Mouse (Mus musculus) Muller cell, postnatal 12 days (primary cell): Measurements from ENCODE around the gene Evc.

ENCODE experiments used
- DNase-seq: peaks from one replicate; pipeline ENCODE4 v3.0.0-alpha.2; 2015; ENCODE audit errors: inconsistent ontology term

Evc gene

DNA sequence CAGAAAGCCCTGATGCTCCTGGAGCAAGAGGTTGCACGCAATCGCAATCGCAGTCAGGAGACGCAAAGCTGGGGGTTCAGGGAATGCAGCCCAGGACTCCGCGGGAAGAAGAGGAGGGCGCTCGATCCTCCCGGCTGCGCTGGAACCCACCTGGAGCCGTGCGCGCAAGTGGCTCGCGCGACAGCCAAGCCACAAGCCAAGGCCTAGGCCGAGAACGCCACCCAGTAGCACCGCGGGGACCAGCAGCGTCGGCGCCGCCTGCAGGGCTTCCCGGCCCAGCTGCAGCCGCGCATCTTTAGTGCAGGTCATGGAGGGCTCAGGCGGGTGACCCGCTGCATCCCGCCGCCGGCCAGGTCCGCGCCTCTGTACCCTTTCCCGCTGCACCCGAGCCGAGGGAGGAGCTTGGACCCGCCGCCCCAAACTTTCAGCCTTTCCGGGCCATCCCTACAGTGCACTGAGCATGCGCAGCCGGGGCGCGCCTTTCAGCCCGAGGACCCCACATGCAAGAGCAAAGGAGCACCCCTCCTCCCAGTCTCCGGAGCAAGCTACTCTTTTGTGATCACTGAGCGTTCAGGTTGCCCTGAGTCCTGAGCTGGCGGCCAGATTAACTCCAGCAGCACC, at the start of gene Evc:
Gene Evc (minus strand): TSS at position 410 of the 621 bp plus-strand sequence.
- DNase-seq = peak; percentile 79

DNA sequence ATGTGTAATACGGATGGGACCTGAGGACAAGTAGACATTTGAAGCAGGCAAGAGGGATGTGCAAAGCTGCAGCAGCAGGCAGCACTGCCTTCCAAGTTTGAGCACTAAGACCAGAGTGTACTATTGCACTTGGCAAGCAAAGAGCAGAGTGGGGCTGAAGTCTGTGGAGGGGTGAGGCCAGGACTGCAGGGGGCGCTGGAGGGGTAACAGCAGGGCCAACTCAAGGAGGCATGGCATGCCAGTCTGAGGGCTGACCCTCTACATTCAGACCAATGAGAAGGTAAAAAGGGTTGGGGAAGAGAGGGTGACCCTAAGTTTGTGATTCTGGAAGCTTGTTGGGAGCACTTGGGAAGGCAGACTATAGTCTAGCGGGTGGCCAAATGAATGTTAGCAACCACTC, 46.9 kb upstream of the Evc start:
- DNase-seq = no peak

DNA sequence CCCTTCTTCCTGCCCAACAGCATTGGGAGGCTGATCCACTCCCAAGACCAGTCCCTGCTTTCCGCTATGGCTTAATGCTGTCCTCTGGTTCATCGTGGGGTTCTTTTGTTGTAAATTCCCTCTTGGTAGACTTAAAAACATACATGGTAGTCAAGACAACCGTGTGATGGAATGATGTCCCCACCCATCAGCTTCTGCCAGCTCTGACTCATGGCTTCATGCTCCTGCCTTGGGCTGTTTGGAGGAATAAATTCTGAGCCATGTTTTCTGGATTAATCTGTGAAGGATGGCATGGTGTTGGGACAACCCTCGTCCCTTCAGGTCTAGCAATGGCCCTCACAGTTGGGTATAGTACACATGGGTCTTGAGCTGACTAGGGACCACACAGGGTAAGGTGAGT, 43.9 kb upstream of the Evc start:
- DNase-seq = peak; percentile 12

DNA sequence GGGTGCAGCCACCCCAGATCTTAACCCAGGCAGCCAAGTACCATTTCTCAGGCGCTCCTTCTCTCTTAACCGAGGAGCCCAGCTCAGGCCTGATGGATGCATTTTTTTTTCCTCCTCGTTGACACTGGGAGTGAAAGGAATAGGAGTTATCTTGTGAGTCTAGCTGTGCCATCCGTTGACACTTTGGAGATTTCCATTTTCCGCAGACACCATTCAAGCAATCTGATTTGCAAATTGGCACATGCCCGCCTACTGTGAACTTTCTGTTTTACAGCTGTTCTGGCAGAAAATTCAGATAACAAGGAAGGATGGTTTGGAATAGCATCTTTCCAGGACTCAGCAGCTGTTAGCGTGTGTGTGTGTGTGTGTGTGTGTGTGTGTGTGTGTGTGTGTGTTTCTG, 40.7 kb upstream of the Evc start:
- DNase-seq = no peak

GRCm38 (mm10) chr5:37368796-37369195, 32.1 kb upstream of the Evc start:
- DNase-seq = no peak

GRCm38 (mm10) chr5:37365751-37366150, 29.1 kb upstream of the Evc start:
- peak; percentile 12 for DNase-seq

DNA sequence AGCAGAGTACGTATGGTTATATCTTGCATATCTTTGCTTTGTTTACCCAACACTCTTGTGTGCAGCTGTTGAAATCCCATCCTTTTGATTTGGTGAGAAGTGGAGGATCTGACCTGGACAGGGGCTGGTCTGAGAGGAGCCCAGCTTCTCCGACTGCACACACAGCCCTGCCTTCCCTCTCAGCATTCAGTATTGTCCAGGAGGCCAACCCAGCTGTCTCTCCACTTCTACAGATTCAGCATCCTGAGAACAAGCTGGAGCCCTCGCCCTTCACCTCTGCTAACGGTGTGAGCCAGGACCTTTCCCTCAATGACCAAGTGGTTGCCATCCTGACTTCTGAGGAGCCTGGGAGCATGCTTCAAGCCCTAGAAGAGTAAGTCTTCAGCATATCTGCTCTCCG, 26.6 kb upstream of the Evc start:
- no peak for DNase-seq

GRCm38 (mm10) chr5:37362618-37363017, 25.9 kb upstream of the Evc start:
- DNase-seq = no peak

- DNase-seq = no peak
These were observed 19.3 kb upstream of the Evc start for GRCm38 (mm10) chr5:37356027-37356426.

DNA sequence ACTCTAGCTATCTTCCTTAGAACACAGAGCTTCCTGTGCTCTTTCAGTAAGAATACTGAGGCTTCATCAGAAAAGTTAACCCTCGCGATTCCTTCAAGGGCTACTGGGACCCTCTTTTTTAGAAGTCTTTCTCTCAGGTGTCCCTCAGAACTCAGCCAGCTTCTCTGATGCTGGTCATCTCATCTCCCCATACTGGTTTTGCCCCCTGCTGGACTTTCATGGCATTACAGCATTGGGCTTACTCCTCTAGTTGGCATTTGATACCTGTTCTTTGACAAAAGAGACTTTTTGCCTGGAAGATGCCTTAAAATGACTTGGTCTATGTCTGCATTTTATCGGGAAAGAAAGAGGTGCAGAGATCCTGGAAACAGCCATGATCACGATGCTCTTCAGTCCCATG, 17.7 kb upstream of the Evc start:
- DNase-seq = no peak

- no peak for DNase-seq
These were observed 15.1 kb upstream of the Evc start for GRCm38 (mm10) chr5:37351791-37352190.

GRCm38 (mm10) chr5:37343962-37344361, 7.3 kb upstream of the Evc start:
- DNase-seq = no peak

DNA sequence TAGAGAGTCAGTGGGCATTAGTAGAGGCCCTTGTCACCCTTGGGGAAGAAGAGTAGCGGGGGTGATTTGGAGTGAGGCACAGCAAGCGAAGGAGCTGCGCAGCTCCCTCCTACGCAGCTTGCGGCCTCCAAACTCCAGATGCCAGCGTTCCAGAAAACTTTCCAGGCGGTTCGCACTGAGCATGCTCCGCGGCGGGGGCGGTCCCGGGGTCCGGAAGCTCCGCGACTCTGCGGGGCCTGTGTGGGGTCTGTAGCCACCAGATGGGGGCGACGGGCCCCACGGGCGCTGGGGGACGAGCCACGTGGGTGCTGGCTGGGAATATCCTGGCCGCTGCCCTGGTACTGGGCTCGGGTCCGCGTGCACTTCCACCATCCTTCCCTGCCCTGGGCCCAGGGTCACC, 1.6 kb upstream of the Evc start, which contains the start of gene Evc2:
Gene Evc2 (plus strand): TSS at position 212 of the 400 bp plus-strand sequence.
- peak; percentile 87 for DNase-seq

DNA sequence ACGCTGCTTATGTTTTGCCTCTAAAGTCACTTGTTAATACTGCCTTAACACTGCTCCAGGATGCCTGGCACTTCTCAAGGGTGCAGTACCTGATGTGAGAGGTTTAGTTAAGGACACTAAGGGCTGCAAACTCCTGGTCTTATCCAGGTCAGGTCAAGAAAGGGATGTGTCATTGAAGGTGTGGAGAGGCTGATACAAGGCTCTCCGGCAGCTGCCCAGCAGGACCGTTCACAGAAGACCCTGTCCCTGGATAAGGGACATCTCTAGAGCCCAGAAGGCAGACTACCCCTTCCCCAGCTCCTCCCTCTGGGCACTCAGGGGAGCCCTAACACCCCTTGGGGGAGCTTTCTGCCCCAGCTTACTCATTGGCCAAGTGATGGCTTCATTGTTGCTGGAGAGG, 1.0 kb upstream of the Evc start:
- DNase-seq = no peak

DNA sequence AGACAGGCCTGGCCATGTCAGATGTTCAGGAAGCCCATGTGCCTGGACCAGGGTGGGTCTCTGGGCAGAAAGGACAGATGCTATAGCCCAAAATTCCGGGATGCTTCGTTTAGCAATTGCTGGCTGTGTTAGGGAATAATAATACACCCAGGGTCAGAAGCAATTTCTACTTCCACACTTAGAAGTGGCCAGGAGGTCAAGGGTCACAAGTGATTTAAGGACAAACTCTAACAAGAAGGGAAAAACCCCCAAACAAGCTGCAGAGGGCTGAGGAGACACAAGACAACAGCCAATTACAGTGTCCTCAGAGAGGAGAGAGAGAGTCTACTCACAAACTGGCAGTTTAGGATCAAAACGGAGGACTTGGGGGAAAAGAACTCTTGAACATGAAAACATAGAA, 1.6 kb downstream of the Evc start:
- DNase-seq = no peak

DNA sequence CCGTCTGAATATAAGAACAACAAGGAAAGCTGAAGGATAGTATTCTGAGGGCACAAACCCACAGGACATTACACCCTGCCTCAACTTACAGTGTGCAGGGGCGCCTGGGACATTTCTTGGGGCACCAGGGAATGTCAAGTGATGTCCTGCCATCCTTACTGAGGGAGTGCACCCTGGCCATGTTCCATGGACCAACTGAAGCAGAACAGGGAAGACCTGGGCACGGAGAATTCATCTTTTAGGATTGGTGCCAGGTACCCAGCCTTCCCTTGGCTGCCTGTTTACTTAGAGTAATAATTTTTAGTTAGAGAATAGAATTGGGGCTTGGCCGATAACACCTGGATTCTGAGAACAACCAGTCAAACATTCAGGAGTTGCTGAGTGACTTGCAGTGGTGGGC, 4.6 kb downstream of the Evc start:
- DNase-seq = no peak

DNA sequence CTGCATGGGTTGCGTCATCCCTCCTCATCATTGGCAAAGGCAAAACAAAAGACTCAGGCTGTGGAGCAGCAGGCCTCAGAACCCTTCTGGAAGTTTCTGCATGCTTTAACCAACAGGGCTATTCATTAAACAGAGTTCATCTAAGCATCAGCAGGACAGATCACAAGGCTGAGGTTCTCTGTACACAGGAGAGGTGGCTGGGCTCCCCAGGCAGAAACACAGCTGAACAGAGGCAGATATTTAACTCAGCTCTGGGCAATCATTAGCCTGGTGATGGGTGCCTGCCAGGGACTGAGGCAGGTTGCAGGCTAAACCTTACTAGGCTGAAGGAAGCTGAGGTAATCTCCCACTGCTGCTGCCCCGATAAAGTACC, 5.6 kb downstream of the Evc start:
- no peak for DNase-seq

- DNase-seq = no peak
These were observed 6.1 kb downstream of the Evc start for GRCm38 (mm10) chr5:37330449-37331132.

DNA sequence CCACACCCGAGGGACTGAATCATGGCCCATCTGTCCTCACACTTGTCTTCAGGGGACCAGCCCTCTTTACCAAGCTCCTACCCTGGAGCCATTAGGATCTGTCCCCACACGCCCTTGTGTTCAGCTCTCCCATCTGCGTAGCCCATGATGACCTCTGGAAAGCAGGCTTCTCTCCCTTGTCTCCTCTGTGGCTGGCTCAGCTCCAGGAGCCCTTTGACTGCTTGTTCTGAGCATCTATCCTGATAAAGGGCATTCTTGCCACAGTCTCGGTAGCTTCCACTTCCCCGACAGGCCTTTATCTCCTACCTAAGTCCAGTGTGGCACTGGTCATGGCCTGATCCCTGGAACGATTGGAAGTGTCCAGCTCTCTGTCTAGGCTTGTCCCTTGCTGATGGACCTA, 10.0 kb downstream of the Evc start:
- DNase-seq = no peak

DNA sequence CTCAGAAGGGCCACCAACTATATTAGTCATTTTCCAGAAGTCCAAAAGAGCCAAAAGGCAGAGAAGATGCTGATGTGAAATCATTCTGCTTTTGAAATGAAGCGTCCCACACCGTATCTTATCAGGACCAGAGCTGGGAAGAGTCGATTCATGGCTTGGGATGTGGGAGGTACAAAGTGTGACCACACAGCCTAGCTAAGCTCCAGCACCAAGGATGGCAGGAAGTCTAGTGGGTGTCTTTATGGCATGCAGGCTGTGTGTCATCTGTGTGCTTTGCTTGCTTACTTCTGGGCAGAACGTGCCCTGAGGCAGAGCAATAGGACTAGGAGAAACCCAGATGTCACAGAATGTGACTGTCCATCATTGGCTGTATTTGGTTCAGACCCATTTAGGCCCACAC, 15.9 kb downstream of the Evc start:
- no peak for DNase-seq

DNA sequence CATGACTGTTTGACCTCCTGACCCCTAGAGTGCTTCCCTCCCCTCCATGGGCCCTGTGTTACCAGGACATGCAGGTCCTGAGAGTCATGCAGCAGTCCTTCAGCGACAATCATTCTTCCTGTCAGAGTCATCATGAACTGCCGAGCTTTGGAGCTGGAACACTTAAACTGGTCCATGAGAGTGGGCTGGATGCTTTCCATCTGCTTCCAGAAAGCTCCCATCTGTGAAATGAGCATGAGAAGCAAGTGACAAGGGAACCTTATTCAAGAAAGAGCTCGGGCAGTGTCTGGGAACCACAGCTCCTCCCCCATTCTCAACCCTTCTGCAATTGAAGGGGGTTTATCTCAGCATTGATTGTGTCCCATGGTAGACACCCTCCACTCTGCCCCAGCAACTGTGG, 16.5 kb downstream of the Evc start:
- no peak for DNase-seq

DNA sequence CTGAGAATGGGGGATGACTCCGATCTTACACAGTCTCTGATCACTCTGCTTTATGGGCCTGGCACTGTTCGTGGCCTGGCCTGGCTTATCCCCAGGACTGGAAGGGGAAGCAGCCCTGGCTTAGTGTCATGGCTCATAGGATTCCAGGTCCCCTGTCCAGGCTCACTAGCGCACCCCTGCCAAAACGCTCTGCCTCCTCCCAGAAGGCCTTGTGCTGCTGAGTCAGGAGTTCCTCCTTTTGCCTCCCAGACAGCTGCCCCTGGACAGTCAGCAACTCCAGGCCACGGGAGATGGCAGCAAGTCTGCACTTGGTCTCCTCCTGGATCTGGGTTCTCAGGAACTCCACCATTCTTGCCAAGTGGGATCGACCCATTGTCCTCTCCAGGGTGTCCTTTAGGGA, 18.0 kb downstream of the Evc start:
- no peak for DNase-seq

- DNase-seq = no peak
These were observed 23.5 kb downstream of the Evc start for GRCm38 (mm10) chr5:37312980-37313722.
